Mouse (Mus musculus) CH12.LX (cell line): ENCODE results near the gene Zgrf1. TPM values are rescaled to one million over a fixed set of nuclear protein-coding genes. Genes with fewer than 3 reads are reported as not detected.

ENCODE experiments used
- DNase-seq: peaks from one replicate; pipeline ENCODE4 v3.0.0-alpha.2; 2013; ENCODE audit errors: extremely low read depth
- H3K27ac ChIP-seq: 2 replicates; pipeline ENCODE4 v1.5.1; 2012; ENCODE audit warnings: low read depth, mild to moderate bottlenecking, control low read depth, moderate library complexity; ENCODE audit not compliant: insufficient read depth
- H3K27me3 ChIP-seq: replicated peaks from 2 replicates; pipeline ENCODE3; 2012; ENCODE audit warnings: inconsistent platforms
- H3K36me3 ChIP-seq, 2 experiments: replicated peaks in 1 of 2; 2 replicates each; pipeline versions ENCODE3 to v1.6.1; 2012; ENCODE audit warnings: inconsistent platforms in 1 of 2, low read length in 1 of 2, mild to moderate bottlenecking in 1 of 2, mixed read lengths in 1 of 2, moderate library complexity in 1 of 2; ENCODE audit not compliant: control insufficient read depth in 1 of 2, insufficient read depth in 1 of 2
- H3K4me1 ChIP-seq, 2 experiments: 2 replicates each; pipeline ENCODE4 v1.6.1; 2012; ENCODE audit warnings: inconsistent platforms in 1 of 2, moderate library complexity in 1 of 2; ENCODE audit not compliant: insufficient read depth in 2 of 2, control insufficient read depth in 1 of 2
- H3K4me2 ChIP-seq: 2 replicates; pipeline ENCODE4 v1.6.1; 2012; ENCODE audit warnings: low read depth, mild to moderate bottlenecking, control low read depth; ENCODE audit not compliant: poor library complexity, insufficient read depth, severe bottlenecking
- H3K4me3 ChIP-seq, 3 experiments: fragments of 150-350 bp in 1 of 3; sonication (generic) in 1 of 3; replicated peaks in 1 of 3; 2 replicates each; pipeline versions ENCODE3 to v1.5.1; 2011 to 2012; ENCODE audit warnings: low read depth in 2 of 3, low read length in 2 of 3, mild to moderate bottlenecking in 2 of 3, moderate library complexity in 2 of 3, control low read depth in 1 of 3, improper control_type of control experiment in 1 of 3, inconsistent platforms in 1 of 3, mixed read lengths in 1 of 3; ENCODE audit not compliant: poor library complexity in 1 of 3
- H3K79me2 ChIP-seq: replicated peaks from 2 replicates; pipeline ENCODE4 v1.6.1; 2012; ENCODE audit warnings: mild to moderate bottlenecking, moderate library complexity; ENCODE audit not compliant: control insufficient read depth, poor library complexity, insufficient read depth, severe bottlenecking; ENCODE audit errors: extremely low read depth
- H3K9ac ChIP-seq: 2 replicates; pipeline ENCODE4 v1.6.1; 2012; ENCODE audit warnings: low read depth, mild to moderate bottlenecking, control low read depth, moderate library complexity; ENCODE audit not compliant: insufficient read depth
- H3K9me3 ChIP-seq: replicated peaks from 2 replicates; pipeline ENCODE3; 2012; ENCODE audit warnings: low read length, inconsistent platforms, mixed read lengths
- E2F4 ChIP-seq: IDR thresholded peaks from 2 replicates; pipeline ENCODE4 v1.6.1; 2011; ENCODE audit warnings: low read depth, low read length, improper control_type of control experiment; ENCODE audit not compliant: insufficient replicate concordance
- ELF1 ChIP-seq: IDR thresholded peaks from 2 replicates; pipeline ENCODE4 v1.6.1; 2014; ENCODE audit warnings: low read depth, mild to moderate bottlenecking, inconsistent platforms, low read length, improper control_type of control experiment
- EP300 ChIP-seq: IDR thresholded peaks from 2 replicates; pipeline ENCODE4 v1.6.1; 2011; ENCODE audit warnings: low read length, improper control_type of control experiment
- GABPA ChIP-seq: IDR thresholded peaks from 2 replicates; pipeline ENCODE4 v1.6.1; 2012; ENCODE audit warnings: low read depth, low read length, improper control_type of control experiment, inconsistent platforms; ENCODE audit not compliant: insufficient replicate concordance
- JUND ChIP-seq: conservative IDR thresholded peaks from 2 replicates; pipeline ENCODE4 v1.6.1; 2011; ENCODE audit warnings: low read depth, low read length, improper control_type of control experiment
- MAFK ChIP-seq: IDR thresholded peaks from 2 replicates; pipeline ENCODE4 v1.6.1; 2011; ENCODE audit warnings: low read length, improper control_type of control experiment; ENCODE audit not compliant: insufficient replicate concordance
- MEF2A ChIP-seq: IDR thresholded peaks from 2 replicates; pipeline ENCODE4 v1.6.1; 2014; ENCODE audit warnings: low read depth, mild to moderate bottlenecking, inconsistent platforms, low read length, improper control_type of control experiment, borderline replicate concordance
- MXI1 ChIP-seq: IDR thresholded peaks from 2 replicates; pipeline ENCODE4 v1.6.1; 2011; ENCODE audit warnings: mild to moderate bottlenecking, low read depth, low read length, improper control_type of control experiment
- MYC ChIP-seq: IDR thresholded peaks from 2 replicates; pipeline ENCODE4 v1.6.1; 2011; ENCODE audit warnings: low read depth, mild to moderate bottlenecking, improper control_type of control experiment, low read length
- POLR2A ChIP-seq: IDR thresholded peaks from 2 replicates; pipeline ENCODE4 v1.6.1; 2011; ENCODE audit warnings: low read depth, mild to moderate bottlenecking, improper control_type of control experiment, low read length
- RAD21 ChIP-seq: IDR thresholded peaks from 2 replicates; pipeline ENCODE4 v1.6.1; 2011; ENCODE audit warnings: low read depth, mild to moderate bottlenecking, low read length, improper control_type of control experiment, moderate library complexity
- SIN3A ChIP-seq: IDR thresholded peaks from 2 replicates; pipeline ENCODE4 v1.6.1; 2012; ENCODE audit warnings: low read length, improper control_type of control experiment, inconsistent platforms
- TCF12 ChIP-seq: IDR thresholded peaks from 2 replicates; pipeline ENCODE4 v1.6.1; 2014; ENCODE audit warnings: low read depth, mild to moderate bottlenecking, inconsistent platforms, low read length, improper control_type of control experiment
- USF1 ChIP-seq: IDR thresholded peaks from 2 replicates; pipeline ENCODE4 v1.6.1; 2014; ENCODE audit warnings: low read depth, mild to moderate bottlenecking, inconsistent platforms, low read length, improper control_type of control experiment
- USF2 ChIP-seq: conservative IDR thresholded peaks from 2 replicates; pipeline ENCODE4 v1.6.1; 2011; ENCODE audit warnings: low read depth, low read length, improper control_type of control experiment
- ZC3H11A ChIP-seq: IDR thresholded peaks from 2 replicates; pipeline ENCODE4 v1.6.1; 2012; ENCODE audit warnings: low read depth, mild to moderate bottlenecking, inconsistent platforms, low read length, improper control_type of control experiment
- ZMIZ1 ChIP-seq: IDR thresholded peaks from 2 replicates; pipeline ENCODE4 v1.6.1; 2012; ENCODE audit warnings: low read depth, mild to moderate bottlenecking, inconsistent platforms, low read length, improper control_type of control experiment
- ZNF384 ChIP-seq: IDR thresholded peaks from 2 replicates; pipeline ENCODE4 v1.6.1; 2012; ENCODE audit warnings: low read depth, low read length, improper control_type of control experiment, inconsistent platforms
- dilution Hi-C: fragments of 300-500 bp; cut with MboI; formaldehyde crosslinking; loops from 2 replicates; pipeline ENCODE4 v1.14.3; 2020; ENCODE audit warnings: low sequenced_read_pairs; ENCODE audit not compliant: extremely low pct_unique_long_range_greater_than_20kb, extremely low pct_ligation_motif_present
- in situ Hi-C: fragments of 300-500 bp; cut with MboI; formaldehyde crosslinking; loops from 3 replicates; pipeline ENCODE4 v1.14.3; 2019; ENCODE audit warnings: low sequenced_read_pairs, low pct_ligation_motif_present, low pct_unique_long_range_greater_than_20kb, mixed read lengths
- polyA plus RNA-seq: library from polyadenylated mRNA; unstranded; fragments of >175 nt; gene quantifications from 2 replicates; pipeline ENCODE4 v1.2.1, GENCODE M21; 2012; ENCODE audit warnings: low read depth; ENCODE audit not compliant: insufficient read length
- total RNA-seq, 2 experiments: library from RNA; depleted of rRNA; stranded (reverse); fragments of 300-350 nt in 1 of 2; fragments of >200 nt in 1 of 2; gene quantifications; 2 replicates each; pipeline ENCODE4 v1.2.3; 2012 to 2014

Zgrf1 gene
- total and polyA plus RNA-seq, 3 experiments: 7.0 to 10.2 (median 10.1) TPM

GRCm38 (mm10) chr3:127631582-127631981, 78.3 kb downstream of the Zgrf1 start:
- H3K4me3 ChIP-seq: no peak overlapping the region
- no peak overlapping the region for H3K9ac ChIP-seq
- no peaks in the 10 kb centered on the region for H3K36me3 ChIP-seq
- dilution Hi-C loops (no loop called here), in situ Hi-C loops (loop anchor here (25.0 kb wide), 1 partner anchor 106 kb away; no protein-coding TSS in a partner anchor)
- no peak overlapping the region for H3K4me2 ChIP-seq
- TF ChIP-seq RAD21 (no peak), ZNF384 (no peak), ZC3H11A (no peak), MXI1 (no peak), USF2 (no peak), ELF1 (no peak), JUND (no peak), MYC (no peak), ZMIZ1 (no peak), MAFK (no peak), MEF2A (no peak), USF1 (no peak), E2F4 (no peak), POLR2A (no peak), GABPA (no peak)
- no peaks in the 10 kb centered on the region for H3K4me1 ChIP-seq
- no peaks in the 10 kb centered on the region for H3K79me2 ChIP-seq
- H3K27ac ChIP-seq: no peak overlapping the region
- peaks cover 13% of the 10 kb centered on the region for H3K9me3 ChIP-seq
- H3K27me3 ChIP-seq: no peaks in the 10 kb centered on the region
- no peak for DNase-seq

GRCm38 (mm10) chr3:127632531-127632930, 79.2 kb downstream of the Zgrf1 start:
- Histone ChIP-seq H3K27me3 (no peaks in the 10 kb centered on the region), H3K79me2 (no peaks in the 10 kb centered on the region), H3K9ac (no peak overlapping the region), H3K4me1 (no peaks in the 10 kb centered on the region), H3K27ac (no peak overlapping the region), H3K4me3 (no peak overlapping the region), H3K36me3 (no peaks in the 10 kb centered on the region), H3K4me2 (no peak overlapping the region), H3K9me3 (peaks cover 13% of the 10 kb centered on the region)
- no peak for TF ChIP-seq SIN3A
- TF ChIP-seq EP300: no peak
- no peak for TF ChIP-seq MAFK
- no peak for TF ChIP-seq TCF12
- dilution Hi-C loops: no loop called here
- DNase-seq: no peak
- in situ Hi-C loops: loop anchor here (25.0 kb wide), 1 partner anchor 105 kb away; no protein-coding TSS in a partner anchor
